Mouse (Mus musculus) liver, adult 2 months (tissue): ENCODE results near the gene Vps13d.

Experiments used
- CTCF ChIP-seq: fragments of 200-500 bp; IDR thresholded peaks from 2 replicates; pipeline ENCODE4 v1.5.1; 2011; ENCODE audit warnings: low read depth, low read length, control low read depth
- POLR2A ChIP-seq: fragments of 200-500 bp; IDR thresholded peaks from 2 replicates; pipeline ENCODE4 v1.6.1; 2011; ENCODE audit warnings: low read length, control low read depth; ENCODE audit not compliant: insufficient read depth; ENCODE audit errors: extremely low read depth

GRCm38 (mm10) chr4:145026449-145026851 is 168.4 kb downstream of the Vps13d start:
- no peak for TF ChIP-seq POLR2A
- no peak for TF ChIP-seq CTCF
